Mouse (Mus musculus) liver, embryonic 14.5 days (tissue): ENCODE results near the gene Olfr196. TPM values are rescaled to one million over a fixed set of nuclear protein-coding genes. Genes with fewer than 3 reads are reported as not detected.
"Not testable (repeated sequence)": the region's sequence is repeated elsewhere in the genome, so short reads cannot be mapped to it uniquely, and the experiment has no call there.

Experiments
- ATAC-seq: fragments of 200-750 bp; cut with Nextera tagmentation; 2 replicates; pipeline ENCODE4 v1.8.0; 2017; ENCODE audit warnings: moderate number of reproducible peaks, mild to moderate bottlenecking, moderate library complexity; ENCODE audit not compliant: insufficient read depth
- DNase-seq, 3 experiments: peaks; one replicate each; pipeline ENCODE4 v3.0.0-alpha.2; 2012 to 2013; ENCODE audit warnings: low read depth in 3 of 3, low spot score in 3 of 3
- H3K27ac ChIP-seq: fragments of 300-500 bp; sonication (generic); 2 replicates; pipeline ENCODE4 v1.5.1; 2014; ENCODE audit warnings: moderate library complexity, mild to moderate bottlenecking, control low read depth, inconsistent platforms
- H3K27me3 ChIP-seq: fragments of 300-500 bp; sonication (generic); 2 replicates; pipeline ENCODE4 v1.6.1; 2014; ENCODE audit warnings: mild to moderate bottlenecking, low read length, moderate library complexity; ENCODE audit not compliant: control insufficient read depth, insufficient read depth
- H3K36me3 ChIP-seq: fragments of 300-500 bp; sonication (generic); replicated peaks from 2 replicates; pipeline ENCODE4 v1.6.1; 2014; ENCODE audit warnings: low read depth; ENCODE audit not compliant: control insufficient read depth, insufficient read depth
- H3K4me1 ChIP-seq, 2 experiments: fragments of 200-500 bp in 1 of 2; fragments of 300-500 bp in 1 of 2; sonication (generic) in 1 of 2; replicated peaks; 2 replicates each; pipeline ENCODE4 v1.6.1; 2012 to 2014; ENCODE audit warnings: antibody characterized with exemption in 1 of 2, inconsistent platforms in 1 of 2, low read length in 1 of 2; ENCODE audit not compliant: control insufficient read depth in 2 of 2, insufficient read depth in 2 of 2
- H3K4me2 ChIP-seq: fragments of 300-500 bp; sonication (generic); 2 replicates; pipeline ENCODE4 v1.6.1; 2014; ENCODE audit warnings: low read depth, mild to moderate bottlenecking, control low read depth, moderate library complexity
- H3K4me3 ChIP-seq, 2 experiments: fragments of 200-500 bp in 1 of 2; fragments of 300-500 bp in 1 of 2; sonication (generic) in 1 of 2; 2 replicates each; pipeline ENCODE4 v1.5.1; 2012 to 2014; ENCODE audit warnings: low read depth in 2 of 2, low read length in 2 of 2, mild to moderate bottlenecking in 2 of 2, control low read depth in 1 of 2, inconsistent platforms in 1 of 2, moderate library complexity in 1 of 2; ENCODE audit not compliant: insufficient read depth in 1 of 2
- H3K9ac ChIP-seq: fragments of 300-500 bp; sonication (generic); replicated peaks from 2 replicates; pipeline ENCODE4 v1.6.1; 2014; ENCODE audit warnings: mild to moderate bottlenecking, control low read depth, moderate library complexity
- H3K9me3 ChIP-seq: fragments of 300-500 bp; sonication (generic); 2 replicates; pipeline ENCODE4 v1.6.1; 2016; ENCODE audit warnings: low read length, mixed read lengths; ENCODE audit not compliant: control insufficient read depth
- CTCF ChIP-seq: IDR thresholded peaks from 2 replicates; pipeline ENCODE4 v1.5.1; 2016; ENCODE audit warnings: antibody characterized with exemption, low read depth, control low read depth
- EP300 ChIP-seq: IDR thresholded peaks from 2 replicates; pipeline ENCODE4 v1.6.1; 2016; ENCODE audit warnings: antibody characterized with exemption, low read depth
- WGBS: fragments of 180-500 bp; shearing (Covaris S2); extraction: QIAGEN DNeasy Blood & Tissue Kit; methylation state at CpG from one replicate; pipeline ENCODE4 v1.1.7; 2014; ENCODE audit not compliant: insufficient replicate concordance; 5-methylcytosine and 5-hydroxymethylcytosine counted together
- polyA plus RNA-seq, 2 experiments: library from polyadenylated mRNA; depleted of rRNA in 1 of 2; stranded (reverse) in 1 of 2; unstranded in 1 of 2; fragments of >200 nt; fragmentation: Nextera tagmentation in 1 of 2; extraction: Ambion mirVana in 1 of 2; gene quantifications; 2 replicates each; pipeline versions ENCODE4 v1.2.1 to v1.2.3; 2012 to 2014

Olfr196 gene
- polyA plus RNA-seq (2012; rRNA removed) (not detected in 2 replicates), polyA plus RNA-seq (2014; fragmentation: Nextera tagmentation; extraction: Ambion mirVana) (not detected in 2 replicates)

- ATAC-seq: no peak
- no peaks in the 10 kb centered on the region for H3K4me1 ChIP-seq
- WGBS: 40% methylated on average over 3 of the region's 3 CpGs
- no peak for TF ChIP-seq CTCF
- H3K9ac ChIP-seq: no peak within 1 kb of the TSS
- DNase-seq: no peak
- no peak within 1 kb of the TSS for H3K4me3 ChIP-seq
- no peaks in the 10 kb centered on the region for H3K27me3 ChIP-seq
- H3K36me3 ChIP-seq: no peaks in the 10 kb centered on the region
- no peaks in the 10 kb centered on the region for H3K9me3 ChIP-seq
- no peak within 1 kb of the TSS for H3K4me2 ChIP-seq
- no peak within 1 kb of the TSS for H3K27ac ChIP-seq
Observed at GRCm38 (mm10) chr16:59170354-59170753, at the start of gene Olfr196. Gene Olfr196, minus strand, starts transcription at chr16:59170454.

DNA sequence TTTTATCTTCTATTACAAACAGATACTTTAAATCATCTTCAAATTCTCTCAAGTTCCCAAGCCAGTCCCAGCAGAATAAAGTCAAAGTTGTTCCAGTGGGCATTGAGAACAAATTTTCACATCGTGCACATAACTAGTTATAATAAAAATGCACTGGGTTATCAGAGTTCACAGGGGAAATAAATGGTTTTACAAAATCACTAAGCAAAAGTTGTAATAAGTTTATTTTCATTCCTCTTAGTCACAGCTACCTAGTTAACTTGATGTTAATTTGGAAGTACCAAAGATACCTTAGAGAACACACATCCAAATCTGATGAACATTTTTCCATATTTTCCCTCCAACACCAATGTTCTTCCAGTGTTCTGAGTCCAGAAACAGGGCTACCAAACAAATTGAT lies 49.4 kb upstream of the Olfr196 start, which contains the start of gene Olfr199:
Gene Olfr199 (minus strand): TSS at position 101 of the 400 bp plus-strand sequence.
- H3K9ac ChIP-seq: not testable (repeated sequence)

DNA sequence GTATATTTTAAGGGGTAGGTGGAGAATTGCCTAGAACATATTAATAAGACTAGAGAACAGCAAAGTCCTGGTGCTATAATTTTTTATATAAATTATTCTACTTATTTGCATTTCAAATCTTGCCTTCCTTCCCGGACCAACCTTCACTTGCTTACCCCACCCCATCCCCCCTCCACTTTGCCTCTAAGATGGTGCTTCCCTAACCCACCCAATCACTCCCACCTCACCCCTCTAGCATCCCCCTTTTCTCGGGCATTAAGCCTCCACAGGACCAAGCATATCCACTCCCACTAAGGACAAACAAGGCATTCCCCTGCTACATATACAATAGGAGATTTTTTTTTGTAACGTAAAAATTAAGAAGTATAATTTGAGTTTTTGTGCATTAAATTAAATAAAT lies 47.6 kb upstream of the Olfr196 start:
- H3K9me3 ChIP-seq, H3K9ac ChIP-seq, H3K36me3 ChIP-seq, DNase-seq, H3K4me3 ChIP-seq, H3K27ac ChIP-seq, H3K27me3 ChIP-seq, ATAC-seq, H3K4me1 ChIP-seq, H3K4me2 ChIP-seq: not testable (repeated sequence)
- 45% methylated on average over 3 of the region's 3 CpGs for WGBS

More for the DNA sequence above, 49.4 kb upstream of the Olfr196 start, which contains the start of gene Olfr199:
- H3K4me3 ChIP-seq, H3K9me3 ChIP-seq, H3K27me3 ChIP-seq, H3K36me3 ChIP-seq, H3K4me1 ChIP-seq, DNase-seq, H3K27ac ChIP-seq, ATAC-seq, H3K4me2 ChIP-seq: not testable (repeated sequence)
- 40% methylated on average over 1 of the region's 1 CpGs for WGBS

DNA sequence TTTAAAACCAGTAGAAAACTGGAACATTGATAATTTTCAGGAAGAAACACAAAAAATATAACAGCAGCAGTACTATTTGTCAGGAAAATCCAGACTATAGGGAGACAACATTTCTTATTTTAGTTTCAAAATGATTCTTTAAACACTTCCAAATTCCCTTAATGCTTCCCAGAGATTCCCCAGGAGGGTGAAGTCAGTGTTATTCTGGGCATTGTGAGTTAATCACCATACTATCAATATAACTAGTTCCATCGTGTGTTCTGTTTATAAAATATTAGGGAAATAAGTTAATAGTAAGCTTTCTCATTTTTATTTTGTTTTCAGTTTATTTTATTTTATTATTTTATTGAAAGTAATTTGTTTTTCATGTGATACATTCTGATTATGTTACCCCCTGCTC lies 33.2 kb upstream of the Olfr196 start, which contains the start of gene Olfr198:
Gene Olfr198 (minus strand): TSS at position 101 of the 400 bp plus-strand sequence.
- not testable (repeated sequence) for H3K4me1 ChIP-seq, H3K9ac ChIP-seq, H3K27ac ChIP-seq, H3K4me2 ChIP-seq, ATAC-seq, H3K36me3 ChIP-seq, H3K4me3 ChIP-seq, H3K27me3 ChIP-seq, H3K9me3 ChIP-seq, DNase-seq
- WGBS: 25% methylated on average over 1 of the region's 1 CpGs

DNA sequence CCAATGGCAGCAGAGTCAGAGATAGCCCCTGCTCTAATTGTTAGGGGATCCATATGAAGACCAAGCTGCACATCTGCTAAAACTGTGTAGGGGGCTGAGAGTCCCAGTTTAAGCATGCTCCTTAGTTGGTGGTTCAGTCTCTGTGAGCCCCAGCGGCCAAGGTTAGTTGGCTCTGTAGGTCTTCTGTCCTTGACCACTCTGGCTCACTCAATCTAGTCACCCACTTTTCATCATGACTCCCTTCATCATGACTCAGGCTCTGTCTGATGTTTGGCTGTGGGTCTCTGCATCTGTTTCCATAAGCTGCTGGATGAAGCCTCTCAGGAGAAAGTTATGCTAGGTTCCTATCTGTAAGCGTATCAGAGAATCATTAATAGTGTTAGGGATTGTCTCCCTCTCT lies 18.3 kb downstream of the Olfr196 start:
- Histone ChIP-seq H3K27me3 (no peaks in the 10 kb centered on the region), H3K9ac (no peak overlapping the region), H3K4me2 (no peak overlapping the region), H3K9me3 (no peaks in the 10 kb centered on the region), H3K36me3 (no peaks in the 10 kb centered on the region), H3K4me3 (no peak overlapping the region), H3K27ac (no peak overlapping the region), H3K4me1 (no peaks in the 10 kb centered on the region)
- no peak for ATAC-seq
- WGBS: 46% methylated on average over 2 of the region's 2 CpGs
- TF ChIP-seq EP300: no peak
- no peak for TF ChIP-seq CTCF
- no peak for DNase-seq

DNA sequence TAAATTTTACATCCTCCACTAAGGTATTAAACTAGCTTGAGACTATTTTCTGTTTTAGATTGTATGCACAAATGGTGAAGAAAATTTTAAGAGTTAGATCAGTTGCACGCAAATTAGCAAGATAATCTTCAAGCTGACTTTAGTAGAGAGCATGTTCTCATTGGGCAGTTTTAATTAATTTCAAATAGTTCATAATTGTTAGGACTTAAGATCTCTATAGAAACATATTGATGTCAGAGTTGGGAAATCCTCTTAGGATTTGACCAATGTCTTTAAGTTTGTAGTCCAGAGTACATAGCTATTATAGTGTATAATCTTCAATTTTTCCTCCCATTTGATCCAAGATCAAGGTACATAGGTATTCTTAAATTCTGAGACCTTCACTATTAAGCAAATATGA lies 23.5 kb downstream of the Olfr196 start, which contains the start of gene Olfr195:
Gene Olfr195 (plus strand): TSS at position 301 of the 400 bp plus-strand sequence.
- ATAC-seq: no peak
- 73% methylated on average over 1 of the region's 1 CpGs for WGBS
- Histone ChIP-seq H3K4me3 (no peak within 1 kb of the TSS), H3K4me2 (no peak within 1 kb of the TSS), H3K36me3 (no peaks in the 10 kb centered on the region), H3K27me3 (no peaks in the 10 kb centered on the region), H3K27ac (no peak within 1 kb of the TSS), H3K9ac (no peak within 1 kb of the TSS), H3K4me1 (no peaks in the 10 kb centered on the region), H3K9me3 (no peaks in the 10 kb centered on the region)
- TF ChIP-seq CTCF: no peak
- TF ChIP-seq EP300: no peak
- no peak for DNase-seq
